Mouse (Mus musculus): ENCODE results near the gene Tacc2.
A peak's percentile ranks its signal among the peaks of the same experiment; 100 is the strongest.

- TF ChIP-seq CTCF (IDR thresholded peaks at IDR 0.05; ENCODE audit: low read depth, low read length) (0 out of 2 replicates have a peak, but pooled peaks have one; percentile 16), POLR2A (IDR thresholded peaks at IDR 0.05; ENCODE audit: extremely low read depth, insufficient read depth, low read length) (0 out of 2 replicates have a peak, but pooled peaks have one; percentile 22)
Measured at GRCm38 (mm10) chr7:130645994-130646761, 68.9 kb downstream of the Tacc2 start.

Measured in liver, adult 2 months (tissue).